Mouse (Mus musculus) heart, adult 2 months (tissue): Measurements from ENCODE around the gene Tmem259. TPM values are rescaled to one million over a fixed set of nuclear protein-coding genes. Genes with fewer than 3 reads are reported as not detected.

Experiments
- DNase-seq, 2 experiments: peaks; one replicate each; pipeline ENCODE4 v3.0.0; 2021
- H3K27ac ChIP-seq: fragments of 200-600 bp; 2 replicates; pipeline ENCODE4 v1.8.1; 2022
- H3K27me3 ChIP-seq: fragments of 200-500 bp; 2 replicates; pipeline ENCODE4 v1.6.1; 2012; ENCODE audit warnings: mild to moderate bottlenecking, low read length, inconsistent platforms, mixed read lengths; ENCODE audit not compliant: control insufficient read depth, insufficient read depth
- H3K36me3 ChIP-seq: fragments of 200-500 bp; 2 replicates; pipeline ENCODE4 v1.6.1; 2012; ENCODE audit warnings: low read length, inconsistent platforms; ENCODE audit not compliant: control insufficient read depth, insufficient read depth
- H3K4me1 ChIP-seq: fragments of 200-500 bp; 2 replicates; pipeline ENCODE4 v1.6.1; 2011; ENCODE audit warnings: low read length; ENCODE audit not compliant: control insufficient read depth, insufficient read depth
- H3K4me3 ChIP-seq: fragments of 200-600 bp; 2 replicates; pipeline ENCODE4 v1.8.1; 2022
- H3K79me2 ChIP-seq: fragments of 200-500 bp; replicated peaks from 2 replicates; pipeline ENCODE4 v1.6.1; 2012; ENCODE audit warnings: mild to moderate bottlenecking, inconsistent platforms, low read length, moderate library complexity, mixed read lengths; ENCODE audit not compliant: control insufficient read depth, insufficient read depth
- H3K9ac ChIP-seq: fragments of 200-500 bp; 2 replicates; pipeline ENCODE4 v1.6.1; 2012; ENCODE audit warnings: low read depth, mild to moderate bottlenecking, control low read depth, inconsistent platforms, low read length, mixed read lengths
- CTCF ChIP-seq: fragments of 200-600 bp; IDR thresholded peaks from 2 replicates; pipeline ENCODE4 v1.8.1; 2022; ENCODE audit warnings: antibody characterized with exemption, mild to moderate bottlenecking, moderate library complexity
- EP300 ChIP-seq: fragments of 200-500 bp; IDR thresholded peaks from 2 replicates; pipeline ENCODE4 v1.6.1; 2011; ENCODE audit warnings: low read depth, low read length, control low read depth; ENCODE audit not compliant: insufficient read depth
- POLR2A ChIP-seq: fragments of 200-500 bp; IDR thresholded peaks from 2 replicates; pipeline ENCODE4 v1.6.1; 2011; ENCODE audit warnings: mild to moderate bottlenecking, low read depth, low read length, control low read depth; ENCODE audit not compliant: insufficient read depth
- WGBS: fragments of 180-500 bp; shearing (Covaris S2); methylation state at CpG from one replicate; pipeline ENCODE4 v1.1.7; 2018; 5-methylcytosine and 5-hydroxymethylcytosine counted together
- intact Hi-C: fragments of 180-260 bp; cut with DNase I; formaldehyde crosslinking; loops from one replicate; pipeline ENCODE4 v1.15.1; 2025
- polyA plus RNA-seq: library from polyadenylated mRNA; depleted of rRNA; stranded (reverse); fragments of >200 nt; gene quantifications from 2 replicates; pipeline ENCODE4 v1.2.3, GENCODE M21; 2012
- total RNA-seq, 2 experiments: library from RNA; stranded (reverse); gene quantifications; 2 replicates each; pipeline ENCODE4 v1.2.3; 2021

The Tmem259 gene
- total and polyA plus RNA-seq, 3 experiments: 109 to 220 (median 124) TPM

DNA sequence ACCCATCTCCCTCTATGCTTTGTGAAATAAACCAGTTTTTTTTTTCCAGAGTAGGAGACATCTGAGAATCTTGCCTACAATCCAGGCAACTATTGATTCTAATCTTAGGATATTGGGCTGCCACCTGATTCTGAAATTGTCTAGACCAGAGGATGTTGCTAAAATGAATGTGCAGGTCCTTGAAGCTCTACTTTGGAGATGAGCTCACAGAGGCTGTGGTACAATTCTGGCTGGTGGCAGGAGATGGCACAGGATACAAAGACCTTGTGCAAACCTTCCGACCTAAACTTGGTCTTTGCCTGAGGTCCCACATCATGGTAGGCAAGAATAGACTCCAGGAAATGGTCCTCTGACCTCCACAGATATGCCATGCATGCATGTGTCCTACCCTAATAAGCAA, 11.5 kb upstream of the Tmem259 start:
- TF ChIP-seq CTCF: no peak
- TF ChIP-seq POLR2A: no peak
- no peak for TF ChIP-seq EP300
- peak overlapping the region; percentile 30; the same call in 1 of the 2 replicates for H3K27ac ChIP-seq
- H3K27me3 ChIP-seq: no peaks in the 10 kb centered on the region
- no peak overlapping the region for H3K9ac ChIP-seq
- peaks cover 3% of the 10 kb centered on the region; the same call in 1 of the 2 replicates for H3K4me1 ChIP-seq
- H3K79me2 ChIP-seq: no peaks in the 10 kb centered on the region
- intact Hi-C loops: loop anchor here (2.0 kb wide), 2 partner anchors 43 to 69 kb away; partner anchors contain the start of genes Arid3a and Polr2e
- H3K36me3 ChIP-seq: no peaks in the 10 kb centered on the region
- H3K4me3 ChIP-seq: no peak overlapping the region
- 53% methylated on average over 1 of the region's 1 CpGs for WGBS
- DNase-seq: no peak

DNA sequence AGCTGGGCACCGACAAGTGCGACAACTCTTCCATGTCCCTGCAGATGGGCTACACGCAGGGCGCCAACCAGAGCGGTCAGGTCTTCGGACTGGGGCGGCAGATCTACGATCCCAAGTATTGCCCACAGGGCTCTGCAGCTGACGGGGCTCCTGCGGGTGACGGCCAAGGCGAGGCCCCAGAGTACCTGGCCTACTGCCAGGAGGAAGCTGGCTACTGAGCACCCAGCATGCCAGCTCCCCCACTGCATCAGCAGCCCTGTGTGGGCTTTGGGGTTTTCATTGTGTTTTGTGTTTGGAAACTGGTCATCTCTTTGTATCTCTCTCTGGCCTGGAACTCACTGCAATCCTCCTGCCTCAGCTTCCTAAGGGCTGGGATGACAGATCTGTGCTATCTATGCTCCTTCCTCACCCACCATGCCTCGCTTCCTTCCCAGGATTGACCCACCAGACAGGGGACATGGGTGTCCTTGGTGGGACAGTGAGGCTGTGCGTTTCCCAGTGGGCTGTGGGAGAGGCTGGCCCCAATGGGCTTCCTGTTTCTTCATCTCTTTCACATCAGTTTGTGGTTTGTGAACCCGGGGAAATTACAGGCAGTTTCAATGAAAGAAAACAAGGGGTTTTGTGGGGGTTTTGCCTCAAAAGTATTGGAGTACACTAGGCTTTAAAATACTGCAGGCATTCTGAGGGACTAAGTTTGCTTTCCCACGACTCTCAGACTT, 10.4 kb upstream of the Tmem259 start:
- intact Hi-C loops: no loop called here
- Histone ChIP-seq H3K36me3 (no peaks in the 10 kb centered on the region), H3K27me3 (no peaks in the 10 kb centered on the region), H3K4me1 (peaks cover 3% of the 10 kb centered on the region), H3K27ac (no peak overlapping the region), H3K9ac (no peak overlapping the region), H3K4me3 (no peak overlapping the region), H3K79me2 (no peaks in the 10 kb centered on the region)
- peak in 1 of 2 experiments; percentile 65 for DNase-seq
- no peak for TF ChIP-seq EP300
- no peak for TF ChIP-seq CTCF
- TF ChIP-seq POLR2A: no peak
- WGBS: 73% methylated on average over 16 of the region's 16 CpGs

DNA sequence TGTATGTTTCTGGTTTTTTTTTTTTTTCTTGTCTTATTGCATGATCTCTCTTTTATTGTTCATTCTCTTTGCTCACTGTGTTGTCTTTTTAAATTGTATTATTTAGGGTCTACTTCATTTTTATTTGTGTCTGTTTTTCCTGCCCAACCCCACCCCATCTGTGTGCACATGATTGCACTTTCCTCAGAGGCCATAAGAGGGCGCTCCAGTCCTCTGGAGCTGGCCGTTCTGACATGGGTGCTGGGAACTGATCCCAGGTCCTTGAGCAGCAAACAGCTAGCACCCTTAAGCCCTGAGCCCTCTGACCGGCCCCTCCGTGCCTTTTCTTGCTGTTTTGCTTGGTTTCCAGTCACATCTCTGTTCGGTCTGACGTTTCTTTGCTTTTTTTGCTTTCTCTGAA, 7.4 kb upstream of the Tmem259 start:
- DNase-seq: no peak
- Histone ChIP-seq H3K4me3 (no peak overlapping the region), H3K9ac (no peak overlapping the region), H3K4me1 (peaks cover 14% of the 10 kb centered on the region), H3K36me3 (no peaks in the 10 kb centered on the region), H3K79me2 (no peaks in the 10 kb centered on the region; the same call in 1 of the 2 replicates), H3K27ac (no peak overlapping the region), H3K27me3 (no peaks in the 10 kb centered on the region)
- intact Hi-C loops: no loop called here
- TF ChIP-seq POLR2A (no peak), CTCF (peak; percentile 49)
- whole genome bisulfite sequencing: 94% methylated on average over 6 of the region's 6 CpGs

DNA sequence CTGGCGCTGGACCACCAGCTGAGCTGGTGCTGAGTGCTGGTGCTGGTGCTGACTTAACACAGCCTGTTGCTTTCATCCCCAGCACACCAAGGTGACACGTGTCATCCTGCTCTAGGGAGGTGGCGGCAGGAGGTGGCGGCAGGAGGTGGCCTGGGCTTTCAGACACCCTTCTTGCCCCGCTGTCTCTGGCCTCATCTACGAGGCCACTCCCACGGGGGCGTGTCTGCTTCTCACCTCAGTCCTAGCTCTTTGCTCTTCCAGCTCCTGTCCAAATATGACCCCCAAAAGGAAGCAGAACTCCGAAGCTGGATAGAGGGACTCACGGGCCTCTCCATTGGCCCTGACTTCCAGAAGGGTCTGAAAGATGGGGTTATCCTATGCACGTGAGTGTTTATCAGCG, 7.0 kb upstream of the Tmem259 start:
- Histone ChIP-seq H3K36me3 (no peaks in the 10 kb centered on the region), H3K27ac (no peak overlapping the region), H3K27me3 (no peaks in the 10 kb centered on the region), H3K4me1 (peaks cover 15% of the 10 kb centered on the region), H3K4me3 (no peak overlapping the region), H3K9ac (no peak overlapping the region), H3K79me2 (no peaks in the 10 kb centered on the region; the same call in 1 of the 2 replicates)
- no peak for DNase-seq
- WGBS: 76% methylated on average over 12 of the region's 12 CpGs
- intact Hi-C loops: no loop called here
- TF ChIP-seq POLR2A: no peak
- no peak for TF ChIP-seq EP300
- no peak for TF ChIP-seq CTCF

DNA sequence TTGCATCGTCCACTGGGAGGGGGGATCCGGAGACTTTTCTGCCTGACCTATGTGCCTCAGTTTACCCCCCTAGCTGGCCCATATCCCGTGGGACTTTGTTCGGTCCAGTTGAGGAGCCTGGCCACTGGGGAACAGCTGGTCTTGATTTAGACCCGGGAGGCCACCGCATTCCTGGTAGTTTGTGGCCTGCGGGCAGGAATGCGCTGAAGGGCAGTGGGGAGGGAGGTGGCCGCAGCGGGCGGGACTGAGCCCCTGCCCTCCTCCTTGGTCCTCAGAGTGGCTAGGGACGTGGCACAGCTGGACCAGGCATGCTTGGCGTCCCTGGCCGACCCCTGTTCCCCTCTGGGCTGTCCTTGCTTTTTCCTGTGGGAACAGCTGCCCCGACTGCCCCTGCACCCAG, 5.7 kb upstream of the Tmem259 start:
- DNase-seq: no peak
- TF ChIP-seq EP300: no peak
- TF ChIP-seq POLR2A: no peak
- Histone ChIP-seq H3K9ac (peak overlapping the region; percentile 39), H3K4me3 (no peak overlapping the region), H3K4me1 (peaks cover 17% of the 10 kb centered on the region), H3K36me3 (no peaks in the 10 kb centered on the region), H3K27me3 (no peaks in the 10 kb centered on the region), H3K79me2 (no peaks in the 10 kb centered on the region; the same call in 1 of the 2 replicates), H3K27ac (peak overlapping the region; percentile 26)
- WGBS: 19% methylated on average over 15 of the region's 15 CpGs
- intact Hi-C loops: loop anchor here (2.0 to 10.0 kb wide), 3 partner anchors 49 to 275 kb away; partner anchors contain the start of genes Dazap1, Gamt and Polr2e

DNA sequence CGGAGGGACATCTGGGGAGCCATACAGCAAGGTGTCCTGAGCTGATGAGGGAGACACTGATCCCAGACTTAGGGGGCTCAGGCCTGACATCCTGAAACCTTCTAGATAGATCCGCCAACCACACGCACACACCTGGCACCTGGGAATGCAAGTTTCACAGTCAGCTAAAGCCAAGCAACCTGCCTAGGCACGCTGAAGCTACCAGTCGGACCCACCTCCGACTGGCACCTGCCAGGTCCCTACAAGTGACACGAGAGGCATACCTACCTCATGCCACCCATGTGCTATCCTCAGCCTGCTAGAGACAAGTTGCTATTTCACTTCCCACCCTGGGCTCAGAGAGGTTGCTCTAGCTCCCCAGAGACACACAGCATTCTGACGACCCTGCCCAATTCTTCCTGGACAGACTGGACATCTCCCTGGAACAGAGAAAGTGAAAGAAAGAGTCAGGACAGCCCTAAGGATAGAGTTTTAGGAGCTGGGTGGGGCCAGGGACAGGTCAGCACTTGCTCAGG, 5.2 kb upstream of the Tmem259 start:
- no peak for DNase-seq
- Histone ChIP-seq H3K36me3 (no peaks in the 10 kb centered on the region), H3K4me3 (peak overlapping the region; percentile 92), H3K27ac (peak overlapping the region; percentile 96), H3K27me3 (no peaks in the 10 kb centered on the region), H3K79me2 (no peaks in the 10 kb centered on the region; the same call in 1 of the 2 replicates), H3K4me1 (peaks cover 17% of the 10 kb centered on the region), H3K9ac (peak overlapping the region; percentile 91)
- WGBS: 37% methylated on average over 8 of the region's 8 CpGs
- no peak for TF ChIP-seq CTCF
- no peak for TF ChIP-seq POLR2A
- TF ChIP-seq EP300: no peak
- intact Hi-C loops: loop anchor here (2.0 to 10.0 kb wide), 3 partner anchors 49 to 275 kb away; partner anchors contain the start of genes Dazap1, Gamt and Polr2e
